Mouse (Mus musculus) brown adipose tissue, adult 24 weeks (tissue): ENCODE results near the gene Cirbp. TPM values are rescaled to one million over a fixed set of nuclear protein-coding genes. Genes with fewer than 3 reads are reported as not detected.

Experiments
- H3K27ac ChIP-seq: fragments of 200-500 bp; replicated peaks from 2 replicates; pipeline ENCODE4 v1.5.1; 2012; ENCODE audit warnings: low read depth, mild to moderate bottlenecking, low read length
- H3K4me1 ChIP-seq: fragments of 200-500 bp; 2 replicates; pipeline ENCODE4 v1.6.1; 2012; ENCODE audit warnings: low read length, mixed read lengths; ENCODE audit not compliant: control insufficient read depth, insufficient read depth, insufficient read length
- H3K4me3 ChIP-seq: fragments of 200-500 bp; 2 replicates; pipeline ENCODE4 v1.5.1; 2012; ENCODE audit warnings: low read depth, mild to moderate bottlenecking, low read length, moderate library complexity; ENCODE audit not compliant: insufficient read depth
- polyA plus RNA-seq: library from polyadenylated mRNA; stranded (reverse); fragments of >200 nt; gene quantifications from 2 replicates; pipeline ENCODE4 v1.2.4, GENCODE M21; 2012; ENCODE audit not compliant: missing spikeins, insufficient read depth, insufficient read length

The Cirbp gene
- polyA plus RNA-seq, 1 experiment = 27.5 TPM

GRCm38 (mm10) chr10:80187739-80188138 lies 22.0 kb downstream of the Cirbp start:
- H3K4me3 ChIP-seq = no peak overlapping the region
- peaks cover 6% of the 10 kb centered on the region; the same call in 1 of the 2 replicates for H3K4me1 ChIP-seq
- H3K27ac ChIP-seq = no peak overlapping the region

GRCm38 (mm10) chr10:80188453-80189024 lies 22.8 kb downstream of the Cirbp start:
- peaks cover 6% of the 10 kb centered on the region; the same call in 1 of the 2 replicates for H3K4me1 ChIP-seq
- no peak overlapping the region for H3K27ac ChIP-seq
- no peak overlapping the region for H3K4me3 ChIP-seq

- Histone ChIP-seq H3K4me1 (peaks cover 6% of the 10 kb centered on the region; the same call in 1 of the 2 replicates), H3K27ac (no peak overlapping the region), H3K4me3 (peak overlapping the region; percentile 57)
These were observed 24.2 kb downstream of the Cirbp start for GRCm38 (mm10) chr10:80189999-80190398.

GRCm38 (mm10) chr10:80190491-80191051 lies 24.8 kb downstream of the Cirbp start:
- no peak overlapping the region for H3K27ac ChIP-seq
- H3K4me3 ChIP-seq = peak overlapping the region; percentile 57
- H3K4me1 ChIP-seq = peaks cover 6% of the 10 kb centered on the region; the same call in 1 of the 2 replicates

DNA sequence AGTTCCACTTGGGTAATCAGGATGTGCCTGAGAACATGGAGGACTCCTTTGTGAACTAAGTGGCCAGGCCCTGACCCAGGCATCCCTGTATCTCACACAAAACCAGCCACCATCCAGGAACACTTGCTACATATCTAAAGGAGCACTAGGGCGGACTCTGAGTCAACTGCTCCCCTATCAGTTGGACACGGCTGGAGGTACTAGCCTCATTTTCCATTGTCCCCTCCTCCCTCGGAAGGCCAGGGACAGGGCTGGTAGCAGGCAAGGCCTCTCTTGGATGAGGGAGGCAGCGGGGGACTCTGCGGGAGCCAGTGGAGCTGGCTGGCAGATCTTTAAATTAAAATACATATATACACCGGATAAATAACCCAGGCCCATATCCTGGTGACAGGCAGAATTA lies 28.2 kb downstream of the Cirbp start:
- Histone ChIP-seq H3K4me3 (no peak overlapping the region), H3K4me1 (peaks cover 6% of the 10 kb centered on the region; the same call in 1 of the 2 replicates), H3K27ac (no peak overlapping the region)

DNA sequence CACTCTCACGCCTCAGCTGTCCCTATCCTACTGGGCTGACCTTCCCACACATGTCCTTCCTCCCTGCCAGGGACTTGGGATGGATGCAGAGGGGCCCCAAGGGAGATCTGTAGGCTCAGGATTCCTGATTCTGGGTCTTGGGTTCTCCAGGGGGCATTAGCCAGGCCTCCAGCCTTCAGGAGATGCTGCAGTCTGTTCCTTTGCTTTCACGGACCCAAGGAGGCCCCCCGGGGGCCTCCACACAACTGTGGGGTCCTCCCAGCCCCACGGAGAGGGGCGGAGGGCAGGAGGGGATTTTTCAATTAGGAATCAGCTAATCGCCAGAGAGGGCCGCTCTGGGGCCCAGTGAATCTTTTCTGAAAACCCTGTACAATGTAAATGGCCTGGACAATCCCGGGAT lies 28.7 kb downstream of the Cirbp start:
- peaks cover 6% of the 10 kb centered on the region; the same call in 1 of the 2 replicates for H3K4me1 ChIP-seq
- H3K27ac ChIP-seq = no peak overlapping the region
- no peak overlapping the region for H3K4me3 ChIP-seq

DNA sequence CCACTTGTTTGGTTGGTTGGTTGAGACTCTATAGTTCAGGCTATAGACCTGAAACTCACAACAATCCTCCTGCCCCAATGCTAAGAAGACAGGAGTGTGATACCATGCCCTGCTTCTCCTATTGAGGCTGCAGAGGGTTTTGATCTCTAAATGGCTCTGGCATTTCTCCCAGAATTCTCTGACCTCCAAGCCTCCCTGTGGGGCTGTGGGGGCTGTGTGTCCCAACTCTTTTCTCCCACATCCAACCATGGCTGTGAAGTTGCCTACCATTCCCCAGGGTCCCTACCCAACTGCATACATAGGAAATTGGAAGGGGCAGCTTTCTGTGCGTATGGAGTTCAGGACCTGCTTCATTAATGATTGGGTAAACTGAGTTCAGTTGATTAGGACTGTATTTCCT lies 30.4 kb downstream of the Cirbp start:
- Histone ChIP-seq H3K27ac (no peak overlapping the region), H3K4me3 (no peak overlapping the region), H3K4me1 (no peaks in the 10 kb centered on the region; the same call in 1 of the 2 replicates)

- Histone ChIP-seq H3K27ac (no peak overlapping the region), H3K4me1 (no peaks in the 10 kb centered on the region; the same call in 1 of the 2 replicates), H3K4me3 (no peak overlapping the region)
These were observed 31.2 kb downstream of the Cirbp start for GRCm38 (mm10) chr10:80196778-80197581.

DNA sequence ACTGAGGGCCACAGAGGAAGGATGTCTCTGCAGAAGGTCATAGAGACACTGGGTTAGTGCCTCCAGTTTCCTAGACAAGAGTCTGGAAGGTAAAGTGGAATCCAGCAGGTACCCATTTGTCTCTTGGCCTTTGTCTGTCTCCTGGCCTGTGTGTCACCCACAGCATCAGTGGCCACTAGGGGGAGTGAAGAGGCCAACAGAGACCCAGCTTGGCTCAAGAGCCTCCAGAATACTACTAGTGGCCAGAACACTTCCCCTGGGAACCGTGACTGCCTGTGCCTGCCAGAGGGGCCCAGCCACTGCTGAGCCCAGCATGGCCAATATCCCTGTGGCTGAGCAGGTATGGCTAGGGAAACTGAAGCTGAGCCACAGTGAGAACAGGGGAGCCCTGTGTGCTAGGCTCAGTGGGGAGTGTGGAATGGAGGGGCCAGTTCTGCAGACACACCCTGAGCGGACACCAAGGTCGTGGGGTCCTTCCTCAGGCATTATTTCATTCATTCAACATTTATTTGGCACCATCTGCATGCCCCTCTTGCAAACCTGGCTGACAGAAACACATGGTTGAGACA lies 33.7 kb downstream of the Cirbp start:
- Histone ChIP-seq H3K4me1 (no peaks in the 10 kb centered on the region; the same call in 1 of the 2 replicates), H3K4me3 (no peak overlapping the region), H3K27ac (no peak overlapping the region)

DNA sequence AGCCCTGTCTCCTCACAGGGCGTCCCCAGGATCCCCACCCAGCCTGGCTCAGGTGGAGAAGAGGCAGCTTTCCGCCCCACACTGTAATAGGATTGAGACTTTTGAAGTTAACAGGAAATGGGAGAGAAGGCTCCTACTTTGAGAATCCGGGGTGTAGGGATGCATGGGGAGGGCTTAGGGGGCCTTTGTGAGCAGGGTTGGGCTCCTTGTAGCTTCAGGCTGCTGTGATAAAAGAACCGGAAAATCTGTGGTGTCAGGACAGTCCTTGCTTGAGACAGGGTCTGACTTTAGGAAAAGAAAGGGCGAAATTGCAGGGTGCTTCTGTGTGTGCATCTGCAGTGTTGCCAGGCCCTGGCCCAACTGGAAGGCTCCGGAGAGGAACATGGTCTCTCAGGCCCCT lies 34.7 kb downstream of the Cirbp start:
- Histone ChIP-seq H3K27ac (no peak overlapping the region), H3K4me1 (no peaks in the 10 kb centered on the region; the same call in 1 of the 2 replicates), H3K4me3 (no peak overlapping the region)

DNA sequence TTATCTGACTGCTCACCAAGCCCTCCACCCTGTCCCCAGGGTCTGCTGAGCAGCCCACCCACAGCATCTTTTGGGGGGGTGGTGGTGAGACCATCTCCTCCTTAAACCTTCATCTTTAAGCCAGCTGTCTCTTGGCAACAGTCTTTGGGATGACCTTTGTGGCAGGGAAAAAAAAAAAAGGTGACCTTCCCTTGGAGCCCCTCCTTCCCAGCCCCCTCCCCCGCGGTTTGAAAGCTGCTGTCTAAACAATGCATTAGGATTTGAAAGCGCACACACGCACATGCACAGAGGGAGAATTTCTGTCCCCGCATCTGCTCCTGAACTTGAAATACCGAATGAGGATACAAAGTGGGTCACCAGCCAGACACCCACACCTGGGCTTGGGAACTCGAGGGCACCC lies 38.3 kb downstream of the Cirbp start:
- Histone ChIP-seq H3K4me3 (no peak overlapping the region), H3K4me1 (no peaks in the 10 kb centered on the region; the same call in 1 of the 2 replicates), H3K27ac (no peak overlapping the region)

- Histone ChIP-seq H3K4me3 (no peak overlapping the region), H3K27ac (no peak overlapping the region), H3K4me1 (no peaks in the 10 kb centered on the region)
These were observed 41.4 kb downstream of the Cirbp start for GRCm38 (mm10) chr10:80207201-80207600.

GRCm38 (mm10) chr10:80207676-80208075 lies 41.9 kb downstream of the Cirbp start:
- H3K4me1 ChIP-seq = no peaks in the 10 kb centered on the region
- H3K27ac ChIP-seq = no peak overlapping the region
- no peak overlapping the region for H3K4me3 ChIP-seq

GRCm38 (mm10) chr10:80208248-80208647 lies 42.5 kb downstream of the Cirbp start:
- H3K4me3 ChIP-seq = no peak overlapping the region
- H3K27ac ChIP-seq = no peak overlapping the region
- H3K4me1 ChIP-seq = no peaks in the 10 kb centered on the region

DNA sequence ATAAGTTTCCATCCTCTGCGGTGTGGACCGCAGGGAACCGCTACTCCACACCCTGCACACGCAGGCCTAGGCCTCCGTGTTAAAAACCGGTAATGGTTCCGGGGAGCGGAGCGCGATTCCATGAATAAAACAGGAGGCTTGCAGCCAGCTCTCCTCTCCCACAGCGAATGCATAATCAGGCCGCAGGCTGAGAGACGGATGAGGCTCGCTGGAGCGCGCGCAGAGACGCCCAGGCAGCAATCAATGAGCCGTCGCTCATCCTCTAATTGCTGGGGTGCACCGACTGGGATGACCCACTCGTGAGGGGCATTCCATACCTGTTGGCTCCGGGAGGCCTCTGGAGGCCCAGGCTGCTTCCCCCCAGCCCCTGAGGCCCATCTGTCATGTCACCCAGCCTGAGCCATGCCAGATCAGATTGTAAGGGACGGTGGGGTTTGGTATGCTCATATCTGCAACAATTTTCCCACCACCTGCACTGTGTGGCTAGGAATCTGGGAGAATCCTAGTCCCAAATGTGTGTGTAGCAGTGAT lies 43.1 kb downstream of the Cirbp start:
- no peaks in the 10 kb centered on the region for H3K4me1 ChIP-seq
- no peak overlapping the region for H3K4me3 ChIP-seq
- no peak overlapping the region for H3K27ac ChIP-seq
